Mouse (Mus musculus): ENCODE measurements at regions not wholly inside any gene's neighbourhood (a gene's known extent, or its start where the extent isn't known, plus 50 kb on each side); places are given as distances from the start of the nearest gene placed in this dataset.

GRCm38 (mm10) chr4:56238496-56239488 lies 501.1 kb upstream of the Gm26657 start:
- TF ChIP-seq REST (IDR thresholded peaks at IDR 0.05; ENCODE audit: insufficient read depth, insufficient read length) (no peak), CEBPB (IDR thresholded peaks at IDR 0.05; ENCODE audit: insufficient read depth, poor library complexity, severe bottlenecking) (no peak), MAX (IDR thresholded peaks at IDR 0.05; ENCODE audit: low read depth) (no peak), POLR2A (IDR thresholded peaks at IDR 0.05; ENCODE audit: insufficient read length, low read depth) (no peak), TCF12 (IDR thresholded peaks at IDR 0.05; ENCODE audit: insufficient read depth, poor library complexity, severe bottlenecking) (no peak), E2F4 (IDR thresholded peaks at IDR 0.05; ENCODE audit: insufficient read depth) (no peak), MYOD1 (IDR thresholded peaks at IDR 0.05; ENCODE audit: control insufficient read depth in 1 of 3, insufficient read length in 2 of 3, low read depth in 2 of 3) (no peak), USF1 (IDR thresholded peaks at IDR 0.05; ENCODE audit: low read depth) (no peak), MYOG (IDR thresholded peaks at IDR 0.05; ENCODE audit: control insufficient read depth in 1 of 3, insufficient read depth in 1 of 3, insufficient read length in 2 of 3, low read depth in 2 of 3) (no peak), TCF3 (IDR thresholded peaks at IDR 0.05; ENCODE audit: insufficient read length, low read depth) (no peak), POLR2AphosphoS2 (IDR thresholded peaks at IDR 0.05; ENCODE audit: insufficient read length, low read depth) (no peak)

Data from myocyte (in vitro differentiated cells).